Mouse (Mus musculus) cortical plate, adult 2 months (tissue): ENCODE results near the gene Crip1. TPM values are rescaled to one million over a fixed set of nuclear protein-coding genes. Genes with fewer than 3 reads are reported as not detected.
A peak's percentile ranks its signal among the peaks of the same experiment; 100 is the strongest.

Experiments
- H3K27ac ChIP-seq: fragments of 200-500 bp; 2 replicates; pipeline ENCODE4 v1.5.1; 2012; ENCODE audit warnings: low read length, control low read depth, inconsistent platforms; ENCODE audit not compliant: insufficient read depth
- H3K4me1 ChIP-seq: fragments of 200-500 bp; 2 replicates; pipeline ENCODE4 v1.6.1; 2011; ENCODE audit warnings: low read length; ENCODE audit not compliant: control insufficient read depth, insufficient read depth
- H3K4me3 ChIP-seq: fragments of 200-500 bp; 2 replicates; pipeline ENCODE4 v1.5.1; 2011; ENCODE audit warnings: mild to moderate bottlenecking, low read length, control low read depth; ENCODE audit not compliant: insufficient read depth
- CTCF ChIP-seq: fragments of 200-500 bp; IDR thresholded peaks from 2 replicates; pipeline ENCODE4 v1.5.1; 2011; ENCODE audit warnings: mild to moderate bottlenecking, control low read depth, low read length; ENCODE audit not compliant: insufficient read depth; ENCODE audit errors: extremely low read depth
- POLR2A ChIP-seq: fragments of 200-500 bp; IDR thresholded peaks from 2 replicates; pipeline ENCODE4 v1.6.1; 2011; ENCODE audit warnings: mild to moderate bottlenecking, low read length, control low read depth; ENCODE audit not compliant: insufficient read depth; ENCODE audit errors: extremely low read depth
- polyA plus RNA-seq: library from polyadenylated mRNA; depleted of rRNA; stranded (reverse); fragments of >200 nt; gene quantifications from 2 replicates; pipeline ENCODE4 v1.2.3, GENCODE M21; 2012

Crip1 gene
- polyA plus RNA-seq, 1 experiment, result 70.7 TPM

DNA sequence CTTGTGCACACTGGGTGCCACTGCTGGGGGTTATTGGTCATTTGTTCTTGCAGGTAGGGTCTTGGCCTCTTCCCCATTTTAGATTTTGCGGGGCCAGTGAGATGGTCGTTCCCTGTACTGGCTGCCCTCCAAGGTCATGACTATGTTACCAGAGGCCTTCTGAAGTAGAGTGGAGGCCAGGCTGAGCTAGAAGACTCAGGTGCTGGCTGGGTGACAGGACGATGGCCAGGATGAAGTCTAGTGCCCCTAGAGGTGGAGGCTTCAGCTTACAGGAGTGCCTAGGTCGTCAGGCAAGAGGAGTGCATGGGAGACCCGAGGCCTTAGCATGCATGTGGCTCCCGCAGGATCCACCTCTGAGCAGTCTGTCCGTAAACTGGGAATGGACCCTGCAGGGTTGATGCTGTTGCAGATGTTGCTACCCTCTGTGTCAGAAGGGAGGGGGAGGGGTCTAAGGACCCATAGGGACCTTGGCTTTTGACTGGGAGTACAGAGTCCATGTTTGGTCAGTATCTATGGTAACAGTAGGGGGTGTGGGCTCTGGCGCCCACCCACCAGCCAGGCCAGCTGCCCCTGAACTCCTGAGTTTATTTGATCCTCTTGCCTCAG lies 42.2 kb upstream of the Crip1 start:
- TF ChIP-seq CTCF (peak; percentile 24; the same call in 1 of the 2 replicates), POLR2A (no peak)
- Histone ChIP-seq H3K4me3 (no peak overlapping the region), H3K27ac (no peak overlapping the region), H3K4me1 (peaks cover 20% of the 10 kb centered on the region)

DNA sequence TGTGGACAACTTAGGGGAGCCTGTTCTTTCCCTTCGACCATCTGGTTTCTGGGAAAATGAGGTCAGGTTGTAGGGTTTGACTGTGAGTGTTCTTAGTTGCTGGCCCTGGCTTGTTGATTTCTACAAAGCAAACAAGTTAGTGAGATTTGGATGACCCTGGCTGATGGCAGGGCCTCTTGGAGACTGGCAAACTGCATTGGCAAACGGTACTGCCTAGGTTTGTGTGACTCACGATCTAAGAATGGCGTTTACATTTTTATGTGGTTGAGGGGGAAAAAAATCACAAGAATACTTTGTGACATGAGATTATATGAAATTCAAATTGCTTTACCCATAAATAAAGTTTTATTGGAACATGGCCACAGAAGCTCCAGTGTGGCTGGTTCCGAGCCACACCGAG lies 39.7 kb upstream of the Crip1 start:
- no peak for TF ChIP-seq CTCF
- no peak overlapping the region for H3K27ac ChIP-seq
- H3K4me3 ChIP-seq, result no peak overlapping the region
- peaks cover 15% of the 10 kb centered on the region for H3K4me1 ChIP-seq

DNA sequence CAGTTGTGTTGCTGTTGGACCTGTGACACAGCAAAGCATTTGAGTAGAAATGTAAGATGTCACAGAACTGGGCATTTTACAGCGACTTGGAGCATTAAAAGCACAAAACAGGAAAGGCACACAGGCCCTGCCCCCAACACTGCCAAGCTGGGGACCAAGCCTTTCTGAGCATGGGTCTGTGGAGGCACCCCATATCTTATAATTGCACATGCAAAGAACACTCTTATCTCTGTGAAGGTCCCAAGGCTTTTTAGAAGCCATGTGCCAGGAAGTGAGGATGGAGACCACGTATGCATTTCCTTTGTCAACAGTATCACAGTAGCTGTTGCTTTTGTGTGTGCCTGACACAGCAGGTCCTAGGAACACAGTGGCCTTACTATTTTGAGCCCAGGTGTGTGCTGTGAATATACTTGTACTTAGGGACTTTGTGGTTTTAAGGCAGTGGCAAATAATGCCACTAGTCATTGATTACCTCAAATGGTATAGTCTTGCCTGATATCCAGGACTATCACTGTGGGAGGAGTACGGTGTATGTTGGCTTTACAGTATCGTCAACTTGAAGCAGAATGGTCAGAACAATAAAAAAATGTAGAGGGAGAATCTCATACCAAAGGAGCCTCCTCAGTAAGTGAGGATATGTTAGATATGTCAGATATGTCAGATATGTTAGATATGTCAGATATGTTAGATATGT lies 38.5 kb upstream of the Crip1 start:
- no peak for TF ChIP-seq CTCF
- TF ChIP-seq POLR2A, result no peak
- no peak overlapping the region for H3K27ac ChIP-seq
- H3K4me1 ChIP-seq, result peaks cover 11% of the 10 kb centered on the region
- H3K4me3 ChIP-seq, result no peak overlapping the region

DNA sequence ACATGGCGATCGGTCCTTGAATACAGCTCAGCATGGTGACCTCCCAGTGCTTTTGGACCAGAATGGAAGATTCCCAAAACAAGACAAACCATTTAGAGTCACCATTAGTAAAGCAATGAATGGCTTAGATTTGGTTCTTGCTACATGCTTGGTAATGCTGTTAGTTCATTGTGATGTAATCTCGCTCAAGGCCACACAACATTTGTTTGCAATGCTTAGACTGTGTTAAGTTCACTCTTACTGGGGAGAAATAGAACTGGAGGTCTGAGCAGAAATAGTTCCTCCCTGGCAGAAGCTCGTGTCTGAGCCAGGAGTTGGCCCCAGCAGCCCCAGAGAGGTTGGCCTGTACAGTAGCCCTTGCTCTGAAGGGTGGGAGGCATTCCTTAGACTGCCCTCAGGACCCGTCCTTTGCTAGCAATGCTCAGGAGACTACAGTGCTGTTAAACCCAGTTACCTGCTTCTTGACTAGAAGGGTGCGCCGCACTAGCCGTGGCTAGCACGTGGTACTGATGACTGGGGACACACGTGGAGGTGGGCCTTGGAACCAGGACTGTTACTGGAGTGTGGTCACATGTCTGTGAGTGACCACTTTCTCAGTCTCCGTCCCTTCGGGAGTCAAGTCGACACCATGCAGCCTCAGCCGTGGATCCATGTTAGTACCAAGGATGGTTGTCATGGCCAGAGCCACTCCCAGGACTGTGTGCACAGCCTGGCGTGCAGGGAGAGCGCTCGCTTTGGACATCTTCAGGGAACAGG lies 37.4 kb upstream of the Crip1 start:
- no peak overlapping the region for H3K27ac ChIP-seq

DNA sequence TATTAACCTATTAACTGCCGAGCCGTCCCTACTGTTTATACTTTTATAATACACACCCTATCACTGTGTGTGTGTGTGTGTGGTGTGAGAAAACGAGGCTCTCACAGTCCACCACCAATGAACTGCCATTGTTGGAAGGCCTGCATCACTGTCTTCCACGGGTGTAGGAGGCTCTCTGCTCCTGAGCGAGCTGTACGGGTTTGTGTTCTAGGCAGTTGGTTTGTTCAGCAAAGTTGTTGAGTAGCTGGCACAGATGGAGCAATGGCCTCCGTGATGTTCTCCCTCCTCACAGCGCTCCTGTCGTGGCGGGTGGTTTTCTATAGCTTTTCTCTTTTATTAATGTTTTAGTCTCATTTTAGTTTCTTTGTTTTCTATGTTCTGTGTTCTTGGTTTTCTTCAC lies 36.3 kb upstream of the Crip1 start:
- no peak overlapping the region for H3K27ac ChIP-seq
- TF ChIP-seq POLR2A (no peak), CTCF (no peak)
- no peak overlapping the region for H3K4me3 ChIP-seq
- H3K4me1 ChIP-seq, result peaks cover 11% of the 10 kb centered on the region

More for the DNA sequence above, 37.4 kb upstream of the Crip1 start:
- TF ChIP-seq POLR2A, result no peak
- Histone ChIP-seq H3K4me3 (no peak overlapping the region), H3K4me1 (peaks cover 11% of the 10 kb centered on the region)

GRCm38 (mm10) chr12:113114141-113114540 lies 32.0 kb upstream of the Crip1 start:
- H3K4me1 ChIP-seq, result peaks cover 2% of the 10 kb centered on the region
- no peak for TF ChIP-seq CTCF
- TF ChIP-seq POLR2A, result no peak
- no peak overlapping the region for H3K4me3 ChIP-seq
- no peak overlapping the region for H3K27ac ChIP-seq

- no peak overlapping the region for H3K27ac ChIP-seq
- no peak overlapping the region for H3K4me3 ChIP-seq
- H3K4me1 ChIP-seq, result peaks cover 3% of the 10 kb centered on the region
- TF ChIP-seq POLR2A, result no peak
- TF ChIP-seq CTCF, result no peak
Measured at GRCm38 (mm10) chr12:113114856-113115538, 31.1 kb upstream of the Crip1 start.

DNA sequence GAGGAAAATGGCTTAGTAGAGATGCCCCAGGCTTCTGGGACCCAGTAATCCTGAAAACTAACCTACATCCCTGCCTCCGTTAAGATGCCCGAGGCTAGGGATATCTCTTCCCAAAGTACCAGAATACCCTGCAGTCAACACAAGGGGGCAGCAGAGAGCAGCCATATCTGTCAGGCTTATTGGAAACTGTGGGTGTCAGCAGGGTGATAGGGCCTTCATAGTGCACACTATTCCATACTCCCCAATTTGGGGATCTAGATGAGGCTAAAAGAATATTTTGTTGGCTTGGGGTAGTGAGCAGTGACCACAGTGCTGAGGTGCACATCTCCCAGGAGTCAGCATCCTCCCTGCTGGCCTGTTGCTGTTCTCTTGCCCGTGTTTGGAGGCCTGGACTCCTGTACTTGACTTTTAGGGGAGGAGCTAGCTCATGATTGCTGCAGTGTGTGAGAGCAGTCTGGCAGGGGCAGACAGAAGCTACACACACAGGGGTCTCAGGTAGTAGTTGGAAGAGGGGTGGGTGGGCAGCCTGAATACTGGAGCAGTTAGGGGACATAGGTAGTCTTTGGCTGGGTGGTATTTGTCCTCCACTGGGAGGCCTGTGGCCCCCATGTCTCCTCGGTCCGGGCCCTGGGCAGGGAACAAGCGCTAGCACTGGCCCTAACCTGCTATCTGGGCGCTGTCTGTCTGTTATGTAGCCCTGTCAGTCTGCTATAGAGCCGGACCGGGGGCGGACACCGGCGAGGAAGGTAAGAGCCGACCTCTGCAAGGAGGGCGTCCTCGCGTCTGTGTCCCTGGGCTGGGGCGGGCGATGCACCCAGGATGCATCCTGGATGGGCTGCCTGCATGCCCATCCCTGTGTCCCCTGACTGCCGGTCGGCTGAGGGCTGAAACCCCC lies 26.4 kb upstream of the Crip1 start:
- H3K4me3 ChIP-seq, result no peak overlapping the region
- no peak overlapping the region for H3K27ac ChIP-seq
- H3K4me1 ChIP-seq, result 0 out of 2 replicates have a peak, but pooled peaks cover 1% of the 10 kb centered on the region
- TF ChIP-seq CTCF (peak; percentile 90), POLR2A (no peak)

DNA sequence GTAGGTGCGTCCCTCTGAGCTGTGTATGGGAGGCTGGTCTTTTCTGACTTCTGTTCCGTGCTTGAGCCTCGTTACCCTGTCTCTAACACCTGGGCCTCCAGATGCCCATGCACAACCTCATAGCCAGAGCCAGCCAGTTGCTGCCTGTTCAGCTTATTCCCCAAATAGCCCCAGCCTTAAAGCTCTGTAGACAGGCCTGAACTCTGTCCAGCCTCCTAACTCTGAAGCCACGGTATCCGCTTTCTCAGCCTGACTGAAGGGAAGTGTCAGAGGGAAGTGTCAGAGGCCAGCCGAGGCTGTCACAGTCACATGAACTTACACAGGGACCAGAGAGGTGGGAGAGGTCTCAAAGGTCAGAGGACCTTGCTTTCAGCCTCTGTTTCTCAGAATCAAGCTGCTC lies 21.4 kb upstream of the Crip1 start:
- Histone ChIP-seq H3K4me1 (no peaks in the 10 kb centered on the region), H3K27ac (no peak overlapping the region), H3K4me3 (no peak overlapping the region)
- no peak for TF ChIP-seq POLR2A
- TF ChIP-seq CTCF, result no peak
